Mouse (Mus musculus): ENCODE results near the gene Luc7l2. TPM values are rescaled to one million over a fixed set of nuclear protein-coding genes. Genes with fewer than 3 reads are reported as not detected.

The Luc7l2 gene
- total RNA-seq, 2 experiments from 2014 or later: 118 to 152 TPM

DNA sequence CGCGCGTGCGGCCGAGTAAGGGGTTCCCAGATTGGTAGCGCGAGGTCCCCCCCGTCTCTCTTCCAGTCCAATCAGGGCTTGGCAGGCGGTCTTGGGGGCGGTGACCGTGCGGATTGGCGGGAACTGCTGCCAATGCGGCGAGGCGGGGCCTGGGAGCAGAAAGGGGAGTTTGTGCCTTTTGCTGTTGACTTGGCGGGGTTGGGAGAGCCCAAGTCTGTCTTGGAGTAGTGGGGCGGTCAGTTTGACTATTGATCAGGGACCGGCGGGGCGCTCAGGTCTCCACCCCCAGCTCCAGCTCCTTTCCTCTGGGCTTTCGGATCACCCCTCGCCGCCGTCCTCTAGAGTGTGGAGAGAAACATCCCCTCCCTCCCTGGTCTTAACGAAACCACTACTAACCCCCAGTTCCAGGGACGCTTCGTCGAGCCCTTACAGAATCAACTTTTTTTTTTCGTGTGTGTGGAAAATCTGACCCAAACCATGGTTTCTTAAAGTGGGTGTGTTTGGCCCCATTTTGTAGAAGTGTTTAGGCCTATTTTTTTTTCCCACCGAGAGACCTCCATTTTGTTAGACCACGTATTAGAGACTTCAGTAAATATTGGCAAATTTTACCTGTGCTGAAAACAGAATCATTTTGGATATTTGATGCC lies 978 bp downstream of the Luc7l2 start:
- DNase-seq (ENCODE audit: low spot score in 2 of 2): peak; percentile 96

DNA sequence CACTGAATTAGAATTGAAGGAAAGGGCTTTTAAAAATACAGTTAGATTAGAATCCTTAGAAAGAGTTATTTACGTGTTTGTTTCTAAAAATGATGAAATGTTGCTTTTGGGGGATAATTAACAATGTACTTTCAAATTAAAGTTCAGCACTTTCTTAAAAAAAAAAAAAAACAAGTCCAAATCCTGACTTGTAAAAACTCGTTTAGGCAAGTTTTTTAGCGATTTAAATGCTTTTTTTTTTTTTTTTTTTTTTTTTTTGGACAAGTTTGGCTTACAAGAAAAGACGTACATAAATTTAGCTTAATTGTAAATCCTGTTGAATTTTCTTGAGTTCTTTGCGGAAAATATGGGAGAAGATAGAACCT lies 1.5 kb downstream of the Luc7l2 start:
- DNase-seq (ENCODE audit: low spot score in 2 of 2): no peak

DNA sequence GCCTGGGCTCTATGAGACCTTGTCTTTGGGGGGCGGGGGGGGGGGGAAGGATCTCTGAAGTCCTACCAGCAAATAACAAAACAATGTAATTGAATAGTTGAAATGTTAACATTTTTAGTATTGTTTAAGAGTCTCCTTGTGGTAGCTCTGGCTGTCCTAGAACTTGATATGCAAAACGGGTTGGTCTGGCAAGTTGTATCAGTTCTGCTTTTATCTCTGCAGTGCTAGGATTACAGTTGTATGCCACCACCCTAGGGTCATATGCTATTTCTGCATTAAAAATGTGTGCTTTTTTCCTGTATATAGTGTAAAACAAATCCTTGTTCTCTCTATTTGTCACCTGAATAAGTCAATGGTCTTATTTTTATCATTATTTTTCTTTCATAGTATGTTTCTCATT lies 25.0 kb downstream of the Luc7l2 start:
- DNase-seq (ENCODE audit: low spot score in 2 of 2): no peak

DNA sequence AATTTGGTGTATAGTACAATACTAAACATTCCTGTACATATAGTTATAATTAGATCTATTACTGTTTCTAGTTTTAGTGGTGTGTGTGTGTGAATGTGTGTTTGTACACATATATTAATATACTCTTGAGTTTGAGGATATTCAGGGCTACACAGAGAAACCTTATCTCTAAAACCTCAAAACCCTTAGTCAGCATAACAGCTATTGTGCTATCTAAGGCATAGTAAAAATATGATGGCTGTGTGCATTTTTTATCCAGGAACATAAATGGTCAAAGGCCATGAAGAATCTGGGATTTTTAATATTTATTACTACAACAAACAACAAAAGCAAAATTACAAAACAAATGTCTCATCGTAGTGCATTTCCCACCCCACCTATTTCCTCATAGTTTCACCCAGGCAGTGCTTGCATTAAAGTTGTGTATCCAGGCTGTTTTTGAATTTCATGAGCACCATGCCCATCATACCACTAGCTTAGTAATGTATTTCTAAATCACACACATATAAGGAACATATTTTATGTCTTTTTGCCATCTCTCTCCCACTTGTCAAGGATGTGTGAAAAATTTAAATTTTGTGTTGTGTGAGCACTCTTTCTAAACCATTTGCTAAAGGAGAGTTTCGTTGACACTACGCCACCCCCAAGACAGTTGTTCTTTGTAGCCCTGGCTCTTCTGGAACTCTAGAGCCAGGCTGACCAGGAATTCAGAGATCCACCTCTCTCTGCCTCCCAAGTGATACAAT lies 29.2 kb downstream of the Luc7l2 start:
- no peak for DNase-seq (ENCODE audit: low spot score in 2 of 2)

DNA sequence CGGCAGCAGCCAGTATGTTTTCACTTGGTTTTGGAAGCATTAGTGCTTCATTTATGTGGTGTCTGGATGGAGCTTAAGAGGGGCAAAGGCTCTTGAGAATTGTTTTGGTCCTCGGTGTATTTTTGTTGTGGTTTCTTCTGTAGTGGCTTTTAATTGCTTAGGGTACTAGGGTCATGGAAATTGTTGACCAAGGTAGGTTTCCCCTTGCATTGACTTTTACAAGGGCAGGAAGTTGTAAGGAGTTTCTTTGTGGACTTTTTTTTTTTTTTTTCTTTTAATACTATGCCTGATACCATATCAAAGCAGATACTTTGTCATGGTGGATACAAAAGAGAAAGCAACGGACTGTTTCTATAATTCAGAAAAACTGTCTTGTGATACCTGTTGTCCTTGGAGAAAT lies 30.6 kb downstream of the Luc7l2 start:
- DNase-seq (ENCODE audit: low spot score in 2 of 2): no peak

DNA sequence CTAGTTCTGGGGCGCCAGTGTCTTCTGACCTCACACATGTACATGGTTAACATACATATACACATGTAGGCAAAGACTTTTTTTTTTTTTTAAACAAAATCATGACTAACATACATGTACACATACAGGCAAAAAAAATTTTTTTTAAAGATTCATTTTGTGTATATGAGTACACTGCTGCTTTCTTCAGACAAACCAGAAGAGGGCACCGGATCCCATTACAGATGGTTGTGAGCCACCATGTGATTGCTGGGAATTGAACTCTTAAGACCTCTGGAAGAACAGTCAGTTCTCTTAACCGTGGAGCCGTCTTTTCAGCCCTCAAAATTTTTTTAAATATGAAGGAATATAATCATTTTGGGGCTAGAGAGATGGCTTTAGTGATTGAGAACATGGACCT lies 46.3 kb downstream of the Luc7l2 start:
- no peak for DNase-seq (ENCODE audit: low spot score in 2 of 2)

DNA sequence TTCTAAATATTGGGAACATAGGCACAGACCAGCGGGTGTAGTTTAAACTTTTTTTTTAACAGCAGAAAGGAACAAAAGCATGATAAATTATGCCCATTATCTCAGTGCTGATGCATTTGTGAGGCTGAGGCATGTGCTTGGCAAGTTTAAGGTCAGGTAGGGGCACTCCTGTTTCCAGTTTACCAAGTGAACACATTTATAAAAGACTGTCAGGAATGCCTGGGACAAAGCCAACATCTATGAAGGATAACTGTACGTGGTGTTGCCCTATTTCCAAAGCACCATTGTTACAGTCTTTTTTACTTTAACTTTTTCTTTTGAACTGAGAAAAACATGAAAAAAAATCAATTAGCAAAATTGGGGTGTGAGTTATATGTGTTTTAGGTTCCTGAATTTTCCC lies 58.8 kb downstream of the Luc7l2 start:
- DNase-seq (ENCODE audit: low spot score in 2 of 2): no peak

DNA sequence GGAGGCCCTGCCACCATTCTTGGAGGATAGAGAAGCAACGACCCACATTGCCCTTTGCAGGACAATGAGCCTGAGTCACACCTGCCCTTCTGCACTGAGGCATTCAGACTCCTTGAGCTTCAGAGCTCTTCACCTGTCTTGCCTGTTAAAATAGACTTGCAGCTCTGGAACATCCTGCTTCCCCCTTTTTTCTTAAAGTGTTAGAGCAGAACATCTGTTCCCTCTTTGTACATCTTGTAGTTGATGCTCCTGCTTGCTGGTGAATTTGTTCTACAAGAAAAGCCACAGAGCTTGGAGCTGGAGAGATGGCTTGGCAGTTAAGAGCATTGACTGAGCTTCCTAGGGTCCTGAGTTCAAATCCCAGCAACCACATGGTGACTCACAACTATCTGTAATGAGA lies 71.3 kb downstream of the Luc7l2 start:
- DNase-seq (ENCODE audit: low spot score in 2 of 2): no peak

DNA sequence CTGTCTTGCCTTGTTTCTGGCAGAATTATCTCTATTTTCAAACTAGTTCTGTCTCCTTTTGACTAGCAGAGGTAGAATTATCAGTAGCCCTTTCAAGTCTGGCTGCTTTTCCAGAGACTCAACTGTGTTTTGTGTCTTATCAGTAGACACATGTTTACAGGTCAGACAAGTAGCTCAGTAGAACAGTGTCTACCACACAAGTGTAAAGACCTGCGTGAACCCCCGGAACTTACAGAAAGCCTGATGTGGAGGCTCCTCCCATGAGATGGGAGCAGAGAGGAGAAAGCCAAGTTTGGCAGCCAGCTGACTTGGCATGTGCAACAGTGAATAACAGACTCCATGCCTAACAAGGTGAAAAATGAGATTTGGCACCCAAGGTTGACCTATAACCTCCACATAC lies 72.3 kb downstream of the Luc7l2 start:
- no peak for DNase-seq (ENCODE audit: low spot score in 2 of 2)

DNA sequence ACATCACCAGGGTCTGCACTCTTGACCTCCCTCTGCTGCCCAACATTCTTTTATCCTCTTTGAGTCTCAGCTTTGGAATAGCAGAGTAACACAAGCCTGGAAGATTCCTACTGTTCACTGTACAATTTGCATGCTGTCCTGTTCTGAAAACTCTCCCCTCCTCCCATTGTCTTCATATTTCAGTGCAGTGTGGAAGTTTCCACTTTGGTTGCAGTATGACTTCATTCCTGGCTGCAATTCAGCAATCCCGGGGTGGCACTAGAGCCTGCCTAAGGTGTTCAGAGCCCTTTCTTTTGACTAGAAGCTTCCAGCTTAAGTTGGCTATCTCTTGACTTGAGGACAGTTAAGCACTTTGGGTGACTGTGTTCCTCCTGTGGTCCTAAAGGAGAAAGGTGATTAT lies 73.3 kb downstream of the Luc7l2 start:
- no peak for DNase-seq (ENCODE audit: low spot score in 2 of 2)

DNA sequence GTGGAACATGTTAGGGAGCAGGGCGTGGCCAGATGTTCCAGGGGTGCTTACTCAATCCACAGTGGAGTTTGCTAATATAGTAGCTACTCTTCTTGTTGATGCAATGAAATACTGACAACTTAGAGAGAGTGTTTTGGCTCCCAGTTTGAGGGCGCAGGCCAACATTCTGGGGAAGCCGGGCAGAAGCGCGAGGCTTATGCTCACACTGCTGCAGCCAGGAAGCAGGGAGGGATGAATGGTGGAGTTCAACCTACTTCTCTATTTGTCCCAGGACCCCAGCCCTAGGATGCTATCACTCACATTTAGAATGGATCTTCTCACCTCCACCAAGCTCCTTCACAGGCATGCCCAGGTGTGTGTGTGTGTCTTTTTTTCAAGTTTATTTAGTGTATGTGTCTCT lies 75.0 kb downstream of the Luc7l2 start:
- DNase-seq (ENCODE audit: low spot score in 2 of 2): no peak

DNA sequence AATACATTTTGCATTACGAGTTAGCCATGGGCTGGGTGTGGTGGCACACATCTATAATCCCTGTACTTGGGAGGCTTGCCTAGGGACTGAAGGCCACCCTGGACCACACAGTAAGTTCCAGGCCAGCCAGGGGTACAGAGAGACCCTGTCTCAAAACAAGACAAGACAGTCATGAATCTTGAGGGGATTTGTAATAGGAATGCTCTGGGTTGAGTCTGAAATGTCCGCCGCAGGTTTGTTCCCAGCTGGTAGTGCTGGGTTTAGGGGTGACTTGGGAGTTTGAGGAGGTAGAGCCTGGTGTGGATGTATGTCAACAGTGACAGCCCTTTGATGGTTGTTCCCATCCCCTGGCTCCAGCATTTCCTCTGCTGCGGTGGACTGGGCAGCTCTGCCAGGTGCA lies 75.9 kb downstream of the Luc7l2 start:
- no peak for DNase-seq (ENCODE audit: low spot score in 2 of 2)

DNA sequence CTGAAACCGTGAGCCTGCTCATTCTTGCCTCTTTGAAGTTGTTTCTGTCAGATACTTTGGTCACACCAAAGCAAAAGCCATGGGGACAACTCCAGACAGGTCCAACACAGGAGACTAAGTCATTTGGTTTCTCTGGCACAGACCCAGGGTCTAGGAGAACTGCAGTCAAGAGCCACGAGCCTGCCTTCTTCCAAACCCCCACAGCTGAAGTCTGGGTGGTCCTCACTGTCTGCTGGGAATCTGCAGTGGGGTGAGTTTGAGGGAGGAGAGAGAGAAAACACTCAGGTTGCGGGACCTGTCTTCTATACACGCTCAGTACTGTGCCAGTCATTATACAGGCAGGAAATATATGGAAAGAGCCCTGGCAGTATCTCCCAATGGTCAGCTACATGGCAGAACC lies 76.4 kb downstream of the Luc7l2 start:
- no peak for DNase-seq (ENCODE audit: low spot score in 2 of 2)

DNA sequence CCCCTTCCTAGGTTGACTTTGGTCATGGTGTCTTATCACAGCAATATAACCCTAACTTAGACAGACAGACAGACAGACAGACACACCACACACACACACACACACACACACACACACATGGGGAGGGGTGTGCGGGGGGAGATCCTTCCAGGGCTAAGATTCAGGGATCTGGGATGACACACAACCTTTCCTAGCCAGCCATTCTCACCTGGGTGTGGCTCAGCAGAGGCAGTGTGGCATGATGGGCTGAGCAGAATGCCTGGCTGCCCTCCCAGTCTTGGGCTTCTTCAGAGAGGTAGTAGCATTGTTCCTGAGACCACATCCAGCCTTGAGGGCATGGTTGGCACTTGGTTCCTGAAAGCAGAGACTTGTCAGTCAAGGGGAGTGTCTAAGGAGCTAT lies 78.4 kb downstream of the Luc7l2 start:
- no peak for DNase-seq (ENCODE audit: low spot score in 2 of 2)

DNA sequence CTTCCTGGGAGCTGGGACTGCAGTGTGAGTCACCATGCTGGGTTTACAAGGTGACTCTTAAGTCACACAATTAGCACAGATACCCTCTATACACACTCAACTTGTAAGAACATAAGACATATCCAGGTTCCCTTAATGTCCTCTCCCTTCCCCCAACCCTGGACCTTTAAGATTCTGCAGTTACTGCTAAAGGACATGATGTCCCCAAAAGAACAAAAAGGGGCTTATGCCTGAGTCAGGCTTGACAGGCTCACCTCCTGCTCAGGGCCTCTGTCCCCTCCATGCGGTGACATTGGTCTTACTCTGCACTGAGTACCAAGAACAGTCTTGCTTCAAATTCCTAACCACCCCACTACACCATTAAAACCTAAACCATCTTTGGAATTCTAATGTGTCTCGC lies 81.7 kb downstream of the Luc7l2 start:
- DNase-seq (ENCODE audit: low spot score in 2 of 2): no peak

DNA sequence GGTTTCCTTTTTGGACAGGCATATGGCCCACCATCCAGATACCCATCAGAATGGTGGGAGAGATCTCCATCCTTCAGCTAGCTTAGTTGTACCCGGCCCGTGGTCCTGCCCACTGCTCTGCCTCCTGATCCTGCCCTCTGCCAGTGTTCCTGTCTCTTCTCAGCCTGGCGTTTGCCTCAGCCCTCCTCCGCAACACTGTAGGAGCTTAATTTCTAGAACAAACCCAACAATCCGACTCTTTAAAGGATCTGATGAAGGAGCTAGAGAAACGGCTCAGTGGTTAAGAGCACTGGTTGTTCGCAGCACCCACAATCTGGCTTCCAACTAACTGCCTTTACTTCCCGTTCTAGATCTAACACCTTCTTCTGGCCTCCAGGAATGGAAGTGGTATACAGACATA lies 83.3 kb downstream of the Luc7l2 start:
- no peak for DNase-seq (ENCODE audit: low spot score in 2 of 2)

DNA sequence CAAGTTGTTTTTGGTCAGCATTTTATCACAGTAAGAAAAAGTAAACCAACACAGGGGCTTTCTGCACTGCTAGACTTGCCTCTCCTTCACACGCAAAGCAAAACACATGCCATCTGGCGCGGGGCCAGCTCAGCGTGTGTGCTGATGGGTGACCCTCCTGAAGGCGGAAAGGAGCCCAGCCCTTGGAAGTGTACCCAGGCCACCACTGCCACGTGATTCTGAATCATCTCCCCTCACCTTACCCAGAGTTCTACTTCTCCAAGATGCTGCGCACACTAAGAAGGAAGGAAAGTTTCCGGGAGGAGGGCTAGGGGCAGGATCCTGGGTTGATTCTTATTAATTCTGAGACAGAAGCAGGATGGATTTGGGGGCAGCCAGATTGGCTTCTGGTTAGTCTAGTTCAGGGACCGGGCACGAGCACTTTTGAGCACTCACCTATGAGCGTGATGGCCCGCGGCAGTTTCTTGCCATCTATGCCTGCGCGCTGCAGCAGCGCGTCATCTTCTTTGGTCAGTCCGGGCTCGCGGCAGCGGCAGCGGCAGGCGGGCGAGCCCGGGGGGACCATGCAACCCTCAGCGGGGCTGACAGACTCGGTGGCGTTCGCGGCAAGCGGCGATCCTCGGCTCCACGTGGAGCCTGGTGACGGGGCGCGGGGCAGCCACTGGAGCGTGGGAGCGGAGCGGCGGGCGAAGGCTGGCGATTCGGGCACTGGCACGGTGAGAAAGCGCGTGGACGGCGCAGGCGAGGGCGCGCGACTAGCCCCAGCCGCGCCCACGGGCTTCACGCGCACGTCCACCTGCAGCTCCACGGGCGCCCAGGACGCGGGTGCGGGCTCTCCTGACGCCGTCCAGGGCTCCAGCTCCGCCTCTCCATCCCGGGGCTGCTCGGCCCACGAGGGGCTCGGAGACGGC lies 85.1 kb downstream of the Luc7l2 start:
- peak; percentile 35 to 64 for DNase-seq (ENCODE audit: low spot score in 2 of 2)

DNA sequence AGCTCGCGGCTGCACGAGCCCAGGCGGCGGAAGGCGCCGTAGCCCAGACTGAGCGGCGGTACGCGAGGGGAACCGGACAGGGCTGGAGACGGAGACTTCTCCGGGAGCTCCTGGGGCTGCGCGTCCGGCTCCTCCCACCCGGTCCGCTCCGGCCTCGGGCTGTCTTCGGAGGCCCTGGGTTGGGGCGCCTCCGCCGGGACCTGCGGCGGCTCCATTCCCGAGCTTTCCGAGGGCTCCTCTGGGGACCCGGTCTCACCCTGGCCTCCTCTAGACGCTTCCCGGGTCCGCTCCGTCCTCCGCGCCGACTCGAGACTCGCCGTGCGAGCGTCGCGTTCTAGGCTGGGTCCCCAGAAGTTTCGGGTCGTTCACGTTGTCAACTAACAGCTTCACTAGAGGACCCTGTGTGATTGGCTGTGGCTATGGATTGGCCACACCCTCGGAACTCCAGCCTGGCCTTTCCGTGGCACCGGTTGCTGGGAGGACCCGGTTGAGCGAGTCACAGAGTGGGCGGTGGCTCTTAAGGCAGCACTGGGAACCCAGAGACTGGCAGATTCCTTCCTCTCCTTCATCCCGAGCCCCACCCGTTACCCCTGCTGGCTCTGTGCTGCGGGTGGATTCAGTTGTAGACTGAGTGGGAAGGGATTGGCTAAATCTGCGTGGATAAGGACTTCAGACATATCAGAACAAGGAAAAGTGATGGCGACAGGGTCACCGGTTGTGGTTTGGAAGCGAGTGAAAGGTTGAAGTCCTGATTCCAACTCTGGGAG lies 85.9 kb downstream of the Luc7l2 start, which contains the start of gene Klrg2:
TSS of gene Klrg2 (minus strand) at position 391 of the 767 bp plus-strand sequence.
- DNase-seq (ENCODE audit: low spot score in 2 of 2): peak; percentile 60 to 61

DNA sequence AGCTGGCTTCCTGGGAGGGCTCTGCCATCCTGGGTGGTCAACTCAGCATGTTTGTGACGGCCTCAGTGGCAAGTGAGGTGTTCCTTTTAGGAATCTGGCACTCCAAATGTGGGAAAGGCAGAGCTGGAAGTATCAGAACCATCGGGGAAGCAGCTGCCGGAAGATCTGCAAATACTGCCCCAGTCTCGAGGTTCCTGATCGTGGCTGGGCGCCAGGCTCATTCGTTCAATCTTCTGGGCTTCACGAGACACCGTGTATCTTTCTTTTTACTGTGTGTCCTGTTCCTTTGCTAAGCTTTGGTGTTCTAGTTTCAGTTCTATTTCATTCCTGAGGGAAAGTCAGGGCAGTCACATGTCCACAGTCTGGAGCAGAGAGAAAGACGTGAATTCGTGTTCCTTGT lies 89.3 kb downstream of the Luc7l2 start:
- no peak for DNase-seq (ENCODE audit: low spot score in 2 of 2)

DNA sequence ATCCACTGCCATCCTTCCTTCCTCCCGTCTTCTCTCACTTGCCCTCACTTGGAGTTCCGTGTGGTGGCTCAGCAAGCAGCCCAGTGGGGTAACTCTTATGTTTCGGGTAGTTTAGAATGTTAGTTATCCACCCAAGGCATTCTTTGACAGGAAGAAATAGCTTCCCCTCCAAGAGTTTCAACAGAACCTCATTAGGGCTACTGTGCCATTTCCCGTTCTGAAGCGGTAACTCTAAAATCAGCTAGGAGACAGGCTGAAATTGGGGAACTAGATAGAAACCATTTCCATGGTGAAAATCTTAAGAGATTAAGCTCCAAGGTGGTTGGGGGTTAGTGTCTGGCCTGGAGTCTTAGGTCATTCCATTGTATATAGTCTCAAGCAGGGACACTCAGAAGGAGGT lies 90.1 kb downstream of the Luc7l2 start:
- no peak for DNase-seq (ENCODE audit: low spot score in 2 of 2)

DNA sequence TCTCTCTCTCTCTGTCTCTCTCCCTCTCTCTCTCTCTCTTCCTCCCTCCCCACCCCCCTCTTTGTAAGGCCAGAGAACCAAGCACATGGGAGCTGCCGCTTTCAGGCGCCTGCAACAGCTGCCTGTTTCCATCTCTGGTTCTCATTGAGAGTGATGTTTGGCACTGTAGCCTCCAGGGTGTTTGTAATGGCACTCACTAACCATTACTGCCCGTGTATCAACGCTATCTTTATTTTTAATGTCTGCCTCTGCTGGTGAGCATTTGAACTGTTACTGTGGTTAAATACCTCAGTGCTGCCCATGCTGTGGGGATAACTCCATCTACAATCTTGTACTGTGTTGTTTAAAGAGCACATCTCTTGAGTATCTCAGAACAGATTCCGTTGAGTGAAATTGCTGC lies 90.5 kb downstream of the Luc7l2 start:
- DNase-seq (ENCODE audit: low spot score in 2 of 2): no peak
